Mouse (Mus musculus) bone marrow, adult 2 months (tissue): ENCODE measurements at regions not wholly inside any gene's neighbourhood (a gene's known extent, or its start where the extent isn't known, plus 50 kb on each side); places are given as distances from the start of the nearest gene placed in this dataset.

Experiments
- CTCF ChIP-seq: fragments of 200-500 bp; IDR thresholded peaks from 2 replicates; pipeline ENCODE4 v1.5.1; 2011; ENCODE audit warnings: low read length, control low read depth; ENCODE audit not compliant: control insufficient read depth, insufficient read depth
- POLR2A ChIP-seq: fragments of 200-500 bp; IDR thresholded peaks from 2 replicates; pipeline ENCODE4 v1.6.1; 2011; ENCODE audit warnings: low read depth, mild to moderate bottlenecking, control low read depth, low read length, borderline replicate concordance; ENCODE audit not compliant: control insufficient read depth

GRCm38 (mm10) chr10:111637084-111637735, 131.1 kb downstream of the Phlda1 start:
- TF ChIP-seq CTCF (no peak), POLR2A (no peak)
